Mouse (Mus musculus) urinary bladder, adult 2 months (tissue): Measurements from ENCODE around the gene Pcgf2. TPM values are rescaled to one million over a fixed set of nuclear protein-coding genes. Genes with fewer than 3 reads are reported as not detected.
"Not testable (repeated sequence)": the region's sequence is repeated elsewhere in the genome, so short reads cannot be mapped to it uniquely, and the experiment has no call there.

Source experiments
- DNase-seq: peaks from one replicate; pipeline ENCODE4 v3.0.0; 2022; ENCODE audit warnings: low spot score
- polyA plus RNA-seq: library from polyadenylated mRNA; depleted of rRNA; stranded (reverse); fragments of >200 nt; gene quantifications from 2 replicates; pipeline ENCODE4 v1.2.3, GENCODE M21; 2012; rRNA removed

The Pcgf2 gene
- 41.1 and 46.4 TPM in 2 replicates for polyA plus RNA-seq

GRCm38 (mm10) chr11:97700003-97700745, at the start of gene Pcgf2:
TSS of gene Pcgf2 (minus strand) at chr11:97700497.
- DNase-seq, result peak; percentile 80

- DNase-seq, result no peak
Observed at GRCm38 (mm10) chr11:97748496-97748895, 48.2 kb upstream of the Pcgf2 start.

- DNase-seq, result no peak
Observed at GRCm38 (mm10) chr11:97747773-97748172, 47.5 kb upstream of the Pcgf2 start.

- no peak for DNase-seq
Observed at GRCm38 (mm10) chr11:97745331-97745721, 45.0 kb upstream of the Pcgf2 start.

GRCm38 (mm10) chr11:97744718-97745330, 44.5 kb upstream of the Pcgf2 start:
- peak; percentile 98 for DNase-seq

- DNase-seq, result no peak
Observed at GRCm38 (mm10) chr11:97744063-97744717, 43.9 kb upstream of the Pcgf2 start, which contains the start of gene Pip4k2b. TSS of gene Pip4k2b (minus strand) at chr11:97744704.

- no peak for DNase-seq
Observed at GRCm38 (mm10) chr11:97743423-97743822, 43.1 kb upstream of the Pcgf2 start.

- no peak for DNase-seq
Observed at GRCm38 (mm10) chr11:97742591-97742990, 42.3 kb upstream of the Pcgf2 start.

- DNase-seq, result no peak
Observed at GRCm38 (mm10) chr11:97742157-97742556, 41.9 kb upstream of the Pcgf2 start.

- no peak for DNase-seq
Observed at GRCm38 (mm10) chr11:97740190-97740589, 39.9 kb upstream of the Pcgf2 start.

- no peak for DNase-seq
Observed at GRCm38 (mm10) chr11:97739155-97739554, 38.9 kb upstream of the Pcgf2 start.

- no peak for DNase-seq
Observed at GRCm38 (mm10) chr11:97738703-97739102, 38.4 kb upstream of the Pcgf2 start.

- no peak for DNase-seq
Observed at GRCm38 (mm10) chr11:97737600-97737999, 37.3 kb upstream of the Pcgf2 start.

GRCm38 (mm10) chr11:97736645-97737044, 36.3 kb upstream of the Pcgf2 start:
- no peak for DNase-seq

- DNase-seq, result not testable (repeated sequence)
Observed at GRCm38 (mm10) chr11:97734810-97735209, 34.5 kb upstream of the Pcgf2 start.

GRCm38 (mm10) chr11:97733689-97734088, 33.4 kb upstream of the Pcgf2 start:
- no peak for DNase-seq

GRCm38 (mm10) chr11:97728730-97729129, 28.4 kb upstream of the Pcgf2 start:
- DNase-seq, result no peak

GRCm38 (mm10) chr11:97728311-97728710, 28.0 kb upstream of the Pcgf2 start:
- no peak for DNase-seq

- no peak for DNase-seq
Observed at GRCm38 (mm10) chr11:97723709-97724108, 23.4 kb upstream of the Pcgf2 start.

GRCm38 (mm10) chr11:97721338-97721737, 21.0 kb upstream of the Pcgf2 start:
- DNase-seq, result no peak

GRCm38 (mm10) chr11:97719041-97719440, 18.7 kb upstream of the Pcgf2 start:
- no peak for DNase-seq

GRCm38 (mm10) chr11:97718281-97718860, 18.1 kb upstream of the Pcgf2 start:
- DNase-seq, result no peak
